29 mouse cellular contexts compared by ENCODE assay signal in genomic region chr4:119837505-119838065, GRCm38 (mm10).
DNase-seq lines count a peak whose midpoint lies in the region; ATAC-seq and TF ChIP-seq lines count a peak whose summit lies in the region.
"Had no signal": no experiment of that assay in that cellular context is flagged by ENCODE, and none has a peak within 500 bp of the region (broad histone marks: within the 10 kb centered on the region; RNA-seq: fewer than 3 reads in every experiment).

No protein-coding gene starts in this region.

- peaks cover 26% of the 10 kb centered on the region for H3K4me1 ChIP-seq in heart, adult 2 months (ENCODE audit: control insufficient read depth, insufficient read depth, low read length)
- H3K4me1 ChIP-seq in hindbrain, postnatal 0 days (ENCODE audit: insufficient read depth, low read length), result no peaks in the 10 kb centered on the region
- no peaks in the 10 kb centered on the region for H3K4me1 ChIP-seq in hindbrain, embryonic 16.5 days (ENCODE audit: control insufficient read depth, insufficient read depth, low read depth, low read length)
- H3K4me1 ChIP-seq: embryonic facial prominence, embryonic 15.5 days; forebrain, embryonic 12.5 days; limb, embryonic 12.5 days; liver, embryonic 15.5 days; midbrain, embryonic 12.5 days; neural tube, embryonic 13.5 days had no signal

- H3K27ac ChIP-seq in heart, adult 2 months, result peak overlapping the region; percentile 33; the same call in 1 of the 2 replicates
- no peak overlapping the region for H3K27ac ChIP-seq in hindbrain, postnatal 0 days
- no peak overlapping the region for H3K27ac ChIP-seq in hindbrain, embryonic 16.5 days (ENCODE audit: low read depth, low read length)
- H3K27ac ChIP-seq: embryonic facial prominence, embryonic 10.5 days; embryonic facial prominence, embryonic 15.5 days; forebrain, embryonic 12.5 days; heart, embryonic 15.5 days; hindbrain, embryonic 12.5 days; limb, embryonic 12.5 days; liver, embryonic 15.5 days; midbrain, embryonic 12.5 days; neural tube, embryonic 13.5 days had no signal

- ATAC-seq in hindbrain, postnatal 0 days, result no peak; the same call in 1 of the 2 replicates
- no peak for ATAC-seq in hindbrain, embryonic 16.5 days
- ATAC-seq: forebrain, postnatal 0 days; intestine, postnatal 0 days; Patski had no signal

- peaks cover 7% of the 10 kb centered on the region; the same call in 1 of the 2 replicates for H3K36me3 ChIP-seq in heart, adult 2 months (ENCODE audit: control insufficient read depth, insufficient read depth, low read length)
- no peaks in the 10 kb centered on the region for H3K36me3 ChIP-seq in hindbrain, postnatal 0 days (ENCODE audit: insufficient read depth, low read length)
- H3K36me3 ChIP-seq in hindbrain, embryonic 16.5 days (ENCODE audit: control insufficient read depth, insufficient read depth, low read length), result no peaks in the 10 kb centered on the region
- H3K36me3 ChIP-seq: embryonic facial prominence, embryonic 10.5 days; embryonic facial prominence, embryonic 15.5 days; forebrain, embryonic 12.5 days; heart, embryonic 15.5 days; hindbrain, embryonic 12.5 days; limb, embryonic 12.5 days; liver, embryonic 15.5 days; midbrain, embryonic 12.5 days; neural tube, embryonic 13.5 days had no signal

- WGBS in heart, adult 2 months, result 64% methylated on average over 1 of the region's 1 CpGs
- 75% methylated on average over 1 of the region's 1 CpGs for WGBS in hindbrain, postnatal 0 days
- 73% methylated on average over 1 of the region's 1 CpGs for WGBS in hindbrain, embryonic 16.5 days

- TF ChIP-seq EP300 in heart, adult 2 months (IDR thresholded peaks at IDR 0.05; ENCODE audit: insufficient read depth, low read depth, low read length), result no peak

- no peaks in the 10 kb centered on the region for H3K9me3 ChIP-seq in hindbrain, postnatal 0 days (ENCODE audit: low read length)
- H3K9me3 ChIP-seq in hindbrain, embryonic 16.5 days (ENCODE audit: control insufficient read depth, low read length), result no peaks in the 10 kb centered on the region
- H3K9me3 ChIP-seq: embryonic facial prominence, embryonic 10.5 days; embryonic facial prominence, embryonic 15.5 days; forebrain, embryonic 12.5 days; heart, embryonic 15.5 days; hindbrain, embryonic 12.5 days; limb, embryonic 12.5 days; liver, embryonic 15.5 days; midbrain, embryonic 12.5 days; neural tube, embryonic 13.5 days had no signal

- no peak for TF ChIP-seq POLR2A in heart, adult 2 months (IDR thresholded peaks at IDR 0.05; ENCODE audit: insufficient read depth, low read depth, low read length)

- TF ChIP-seq CTCF in heart, adult 2 months (IDR thresholded peaks at IDR 0.05), result no peak
- no peak for TF ChIP-seq CTCF in hindbrain, postnatal 0 days (IDR thresholded peaks at IDR 0.05; ENCODE audit: low read depth)

- DNase-seq in heart, adult 2 months, result no peak
- no peak for DNase-seq in heart, postnatal 4 days
- DNase-seq in hindbrain, postnatal 0 days (ENCODE audit: low spot score), result peak; percentile 37
- DNase-seq in right cerebral cortex, adult 2 months (ENCODE audit: low spot score in 2 of 2), result peak; percentile 33 to 35
- no peak for DNase-seq in right cerebral cortex, postnatal 25 days
- DNase-seq in adrenal gland, adult 2 months, result no peak
- DNase-seq: adrenal gland, postnatal 14 days; cerebellum, adult 18-20 months; cerebellum, postnatal 10 days; forebrain, postnatal 0 days; gastrocnemius, postnatal 14 days; kidney, adult 9 months; kidney, postnatal 10 days; layer of hippocampus, adult 9-11 months; lung, embryonic 14.5 days; lung, postnatal 14 days; thymus, adult 2 months had no signal

- no peaks in the 10 kb centered on the region for H3K79me2 ChIP-seq in heart, adult 2 months (replicated peaks; ENCODE audit: control insufficient read depth, insufficient read depth, low read length)

- H3K4me3 ChIP-seq in heart, adult 2 months, result no peak overlapping the region
- H3K4me3 ChIP-seq in hindbrain, postnatal 0 days (ENCODE audit: low read length), result no peak overlapping the region
- no peak overlapping the region for H3K4me3 ChIP-seq in hindbrain, embryonic 16.5 days (ENCODE audit: low read length)
- H3K4me3 ChIP-seq: embryonic facial prominence, embryonic 10.5 days; embryonic facial prominence, embryonic 15.5 days; forebrain, embryonic 12.5 days; heart, embryonic 15.5 days; hindbrain, embryonic 12.5 days; limb, embryonic 12.5 days; liver, embryonic 15.5 days; midbrain, embryonic 12.5 days; neural tube, embryonic 13.5 days had no signal

- H3K9ac ChIP-seq in heart, adult 2 months (ENCODE audit: low read depth, low read length), result no peak overlapping the region
- H3K9ac ChIP-seq in hindbrain, postnatal 0 days (replicated peaks; ENCODE audit: low read length), result no peak overlapping the region
- no peak overlapping the region for H3K9ac ChIP-seq in hindbrain, embryonic 16.5 days (ENCODE audit: low read depth, low read length)
- H3K9ac ChIP-seq: embryonic facial prominence, embryonic 15.5 days; forebrain, embryonic 12.5 days; forebrain, postnatal 0 days; heart, embryonic 15.5 days; hindbrain, embryonic 12.5 days; limb, embryonic 12.5 days; liver, embryonic 15.5 days; lung, embryonic 14.5 days; midbrain, embryonic 12.5 days; neural tube, embryonic 13.5 days had no signal

- H3K4me2 ChIP-seq in hindbrain, postnatal 0 days (ENCODE audit: low read depth, low read length), result no peak overlapping the region
- H3K4me2 ChIP-seq in hindbrain, embryonic 16.5 days (ENCODE audit: low read length), result no peak overlapping the region
- H3K4me2 ChIP-seq: embryonic facial prominence, embryonic 15.5 days; forebrain, embryonic 12.5 days; heart, embryonic 15.5 days; hindbrain, embryonic 12.5 days; limb, embryonic 12.5 days; liver, embryonic 15.5 days; lung, embryonic 14.5 days; midbrain, embryonic 12.5 days; neural tube, embryonic 13.5 days had no signal

- H3K27me3 ChIP-seq in heart, adult 2 months (ENCODE audit: control insufficient read depth, insufficient read depth, low read length), result no peaks in the 10 kb centered on the region
- H3K27me3 ChIP-seq in hindbrain, postnatal 0 days (ENCODE audit: insufficient read depth, low read length), result no peaks in the 10 kb centered on the region
- no peaks in the 10 kb centered on the region for H3K27me3 ChIP-seq in hindbrain, embryonic 16.5 days (replicated peaks; ENCODE audit: control insufficient read depth, insufficient read depth, low read length)
- H3K27me3 ChIP-seq: embryonic facial prominence, embryonic 15.5 days; forebrain, embryonic 12.5 days; heart, embryonic 15.5 days; hindbrain, embryonic 12.5 days; limb, embryonic 12.5 days; liver, embryonic 15.5 days; midbrain, embryonic 12.5 days; neural tube, embryonic 13.5 days; Patski had no signal

- intact Hi-C loops in heart, adult 2 months (cut with DNase I), result loop anchor here (2.0 kb wide), 1 partner anchor 23 kb away; no protein-coding TSS in a partner anchor

Comparison
In these comparisons a context has a peak if more than half of its experiments do, and no peak if none do; other contexts are left out.
1. DNase-seq: peak in hindbrain, postnatal 0 days (single experiment) and right cerebral cortex, adult 2 months (2 of 2); none in heart, adult 2 months (0 of 2), heart, postnatal 4 days (single experiment), right cerebral cortex, postnatal 25 days (single experiment) and adrenal gland, adult 2 months (single experiment).